ENCODE assay signal across 10 mouse cellular contexts in genomic region chr9:96765410-96765809, GRCm38 (mm10). TPM values are rescaled to one million over a fixed set of nuclear protein-coding genes. Genes with fewer than 3 reads are reported as not detected.
DNase-seq lines count a peak whose midpoint lies in the region; ATAC-seq lines count a peak whose summit lies in the region.
"Had no signal": no experiment of that assay in that cellular context is flagged by ENCODE, and none has a peak within 500 bp of the region (broad histone marks: within the 10 kb centered on the region; RNA-seq: fewer than 3 reads in every experiment).

No protein-coding gene starts in this region.

- DNase-seq in heart, postnatal 36 days, result no peak
- peak; percentile 63 for DNase-seq in spleen, adult 12 weeks (ENCODE audit: low spot score)
- DNase-seq in adrenal gland, postnatal 4 days (ENCODE audit: low spot score in 2 of 2), result no peak
- no peak for DNase-seq in cerebellum, adult 11-12 months
- DNase-seq: adrenal gland, adult 8-10 months had no signal

- 34% methylated on average over 5 of the region's 5 CpGs for WGBS in heart, embryonic 12.5 days
- 43% methylated on average over 5 of the region's 5 CpGs for WGBS in intestine, embryonic 15.5 days
- 82% methylated on average over 5 of the region's 5 CpGs for WGBS in hindbrain, embryonic 16.5 days

- no peaks in the 10 kb centered on the region for H3K27me3 ChIP-seq in heart, embryonic 12.5 days (replicated peaks)
- H3K27me3 ChIP-seq in intestine, embryonic 15.5 days (replicated peaks), result no peaks in the 10 kb centered on the region
- no peaks in the 10 kb centered on the region for H3K27me3 ChIP-seq in hindbrain, embryonic 16.5 days (replicated peaks; ENCODE audit: control insufficient read depth, insufficient read depth, low read length)
- H3K27me3 ChIP-seq: midbrain, embryonic 12.5 days had no signal

- no peaks in the 10 kb centered on the region for H3K9me3 ChIP-seq in heart, embryonic 12.5 days (replicated peaks)
- H3K9me3 ChIP-seq in intestine, embryonic 15.5 days, result no peaks in the 10 kb centered on the region
- no peaks in the 10 kb centered on the region for H3K9me3 ChIP-seq in hindbrain, embryonic 16.5 days (ENCODE audit: control insufficient read depth, low read length)
- H3K9me3 ChIP-seq: midbrain, embryonic 12.5 days had no signal

- peaks cover 14% of the 10 kb centered on the region for H3K4me1 ChIP-seq in heart, embryonic 12.5 days (replicated peaks)
- H3K4me1 ChIP-seq in intestine, embryonic 15.5 days (replicated peaks), result 0 out of 2 replicates have a peak, but pooled peaks cover 4% of the 10 kb centered on the region
- no peaks in the 10 kb centered on the region for H3K4me1 ChIP-seq in hindbrain, embryonic 16.5 days (ENCODE audit: control insufficient read depth, insufficient read depth, low read depth, low read length)
- H3K4me1 ChIP-seq: midbrain, embryonic 12.5 days had no signal

- no peak overlapping the region for H3K4me3 ChIP-seq in heart, embryonic 12.5 days
- no peak overlapping the region for H3K4me3 ChIP-seq in intestine, embryonic 15.5 days (replicated peaks)
- H3K4me3 ChIP-seq in hindbrain, embryonic 16.5 days (ENCODE audit: low read length), result no peak overlapping the region
- H3K4me3 ChIP-seq: midbrain, embryonic 12.5 days had no signal

- H3K9ac ChIP-seq in heart, embryonic 12.5 days, result no peak overlapping the region
- H3K9ac ChIP-seq in intestine, embryonic 15.5 days, result no peak overlapping the region
- no peak overlapping the region for H3K9ac ChIP-seq in hindbrain, embryonic 16.5 days (ENCODE audit: low read depth, low read length)
- H3K9ac ChIP-seq: midbrain, embryonic 12.5 days had no signal

- no peak overlapping the region for H3K4me2 ChIP-seq in heart, embryonic 12.5 days
- H3K4me2 ChIP-seq in intestine, embryonic 15.5 days (replicated peaks), result no peak overlapping the region
- no peak overlapping the region for H3K4me2 ChIP-seq in hindbrain, embryonic 16.5 days (ENCODE audit: low read length)
- H3K4me2 ChIP-seq: midbrain, embryonic 12.5 days had no signal

- ATAC-seq in heart, embryonic 12.5 days (ENCODE audit: insufficient number of reproducible peaks, low FRiP score), result 0 out of 2 replicates have a peak, but pooled peaks have one; percentile 42
- ATAC-seq in activated CD4-positive, CD25-positive, alpha-beta regulatory T cell, adult 4 months, result peak; percentile 82
- ATAC-seq in intestine, embryonic 15.5 days, result peak; percentile 84
- ATAC-seq in hindbrain, embryonic 16.5 days, result no peak

- H3K27ac ChIP-seq in heart, embryonic 12.5 days (ENCODE audit: poor library complexity, severe bottlenecking), result no peak overlapping the region
- H3K27ac ChIP-seq in intestine, embryonic 15.5 days, result no peak overlapping the region
- no peak overlapping the region for H3K27ac ChIP-seq in hindbrain, embryonic 16.5 days (ENCODE audit: low read depth, low read length)
- H3K27ac ChIP-seq: midbrain, embryonic 12.5 days had no signal

- intact Hi-C loops in heart, postnatal 36 days (cut with DNase I), result no loop called here

- no peaks in the 10 kb centered on the region for H3K36me3 ChIP-seq in heart, embryonic 12.5 days
- H3K36me3 ChIP-seq in intestine, embryonic 15.5 days, result no peaks in the 10 kb centered on the region
- H3K36me3 ChIP-seq in hindbrain, embryonic 16.5 days (ENCODE audit: control insufficient read depth, insufficient read depth, low read length), result no peaks in the 10 kb centered on the region
- H3K36me3 ChIP-seq: midbrain, embryonic 12.5 days had no signal

RNA-seq across cellular contexts. Expression of gene Zbtb38, which starts 12.8 kb away (rescaled TPM):
- 31.3 and 32.1 TPM in 2 replicates for polyA plus RNA-seq in heart, embryonic 12.5 days (2016; fragmentation: Nextera tagmentation; extraction: Ambion mirVana)
- total RNA-seq in heart, postnatal 36 days (2021), result 10 to 100 TPM; 39.1 to 39.8 TPM
- polyA plus RNA-seq in activated CD4-positive, CD25-positive, alpha-beta regulatory T cell, adult 4 months (2017; shearing (Covaris generic)), result 10 to 100 TPM; 59.9 to 61.4 TPM
- 22.5 and 22.9 TPM in 2 replicates for polyA plus RNA-seq in intestine, embryonic 15.5 days (2015; fragmentation: Nextera tagmentation; extraction: Ambion mirVana)
- total RNA-seq in adrenal gland, postnatal 4 days (2021), result 10 to 100 TPM; 42.8 to 43.1 TPM
- polyA plus RNA-seq in hindbrain, embryonic 16.5 days (2015; fragmentation: Nextera tagmentation; extraction: Ambion mirVana), result 42.5 and 43.8 TPM in 2 replicates
